Mouse (Mus musculus) liver, adult 2 months (tissue): ENCODE measurements around the gene Pfkp.

Source experiments
- CTCF ChIP-seq: fragments of 200-500 bp; IDR thresholded peaks from 2 replicates; pipeline ENCODE4 v1.5.1; 2011; ENCODE audit warnings: low read depth, low read length, control low read depth
- POLR2A ChIP-seq: fragments of 200-500 bp; IDR thresholded peaks from 2 replicates; pipeline ENCODE4 v1.6.1; 2011; ENCODE audit warnings: low read length, control low read depth; ENCODE audit not compliant: insufficient read depth; ENCODE audit errors: extremely low read depth

- TF ChIP-seq CTCF (no peak), POLR2A (no peak)
Observed at GRCm38 (mm10) chr13:6649542-6649941, 965 bp upstream of the Pfkp start.
